In the genomic region with DNA sequence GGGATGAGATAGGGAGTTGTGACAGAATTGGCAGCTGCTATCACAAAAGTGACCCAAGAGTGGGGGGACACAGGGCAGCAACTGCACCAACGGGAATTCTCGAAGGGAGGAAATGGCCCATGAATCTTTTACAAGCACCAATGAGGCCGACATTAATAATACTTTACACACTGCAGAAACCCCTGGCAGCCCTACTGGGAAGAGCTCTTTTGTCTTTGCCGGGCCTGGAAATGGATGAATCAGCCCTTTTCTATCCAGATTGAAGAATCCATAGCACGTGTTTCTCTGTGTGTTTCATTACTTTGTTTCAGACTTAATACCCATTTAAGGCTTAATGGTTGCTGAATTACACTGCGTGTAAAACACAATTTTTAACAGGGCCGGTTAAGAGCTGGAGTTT, we compare ENCODE assay signal across 21 mouse cellular contexts.
DNase-seq lines count a peak whose midpoint lies in the region; ATAC-seq and TF ChIP-seq lines count a peak whose summit lies in the region.
"Had no signal": no experiment of that assay in that cellular context is flagged by ENCODE, and none has a peak within 500 bp of the region (broad histone marks: within the 10 kb centered on the region; RNA-seq: fewer than 3 reads in every experiment).

No protein-coding gene starts in this region.

- no peaks in the 10 kb centered on the region for H3K27me3 ChIP-seq in limb, embryonic 12.5 days
- no peaks in the 10 kb centered on the region for H3K27me3 ChIP-seq in limb, embryonic 10.5 days (ENCODE audit: low read depth, poor library complexity, severe bottlenecking)
- H3K27me3 ChIP-seq in neural tube, embryonic 15.5 days (replicated peaks) = peaks cover 4% of the 10 kb centered on the region; the same call in 1 of the 2 replicates
- H3K27me3 ChIP-seq: embryonic facial prominence, embryonic 12.5 days had no signal

- TF ChIP-seq CTCF in gastrocnemius, adult 2 months (IDR thresholded peaks at IDR 0.05) = no peak
- TF ChIP-seq CTCF in brain, embryonic 14.5 days (IDR thresholded peaks at IDR 0.05; ENCODE audit: borderline replicate concordance, extremely low read depth, insufficient read depth, insufficient read length) = no peak

- peak overlapping the region; percentile 51 for H3K4me3 ChIP-seq in gastrocnemius, adult 2 months
- H3K4me3 ChIP-seq in limb, embryonic 12.5 days (replicated peaks) = no peak overlapping the region
- no peak overlapping the region for H3K4me3 ChIP-seq in limb, embryonic 10.5 days
- H3K4me3 ChIP-seq in neural tube, embryonic 15.5 days (replicated peaks) = no peak overlapping the region
- H3K4me3 ChIP-seq: embryonic facial prominence, embryonic 12.5 days; hindbrain, embryonic 15.5 days; midbrain, embryonic 15.5 days had no signal

- intact Hi-C loops in gastrocnemius, adult 2 months (cut with DNase I) = no loop called here

- WGBS in limb, embryonic 12.5 days = 14% methylated on average over 7 of the region's 7 CpGs
- WGBS in limb, embryonic 10.5 days = 46% methylated on average over 7 of the region's 7 CpGs
- 8% methylated on average over 7 of the region's 7 CpGs for WGBS in neural tube, embryonic 15.5 days

- ATAC-seq in limb, embryonic 12.5 days (ENCODE audit: insufficient number of reproducible peaks, insufficient read depth, low FRiP score, low TSS enrichment, low read depth) = no peak
- ATAC-seq in neural tube, embryonic 15.5 days (ENCODE audit: low FRiP score) = no peak
- ATAC-seq in megakaryocyte-erythroid progenitor cell, adult 5-6 weeks (replicated peaks; ENCODE audit: low FRiP score, low TSS enrichment, poor library complexity, severe bottlenecking) = no peak
- ATAC-seq: liver, postnatal 0 days; midbrain, embryonic 15.5 days had no signal

- H3K9me3 ChIP-seq in limb, embryonic 12.5 days = no peaks in the 10 kb centered on the region
- no peaks in the 10 kb centered on the region for H3K9me3 ChIP-seq in limb, embryonic 10.5 days (replicated peaks)
- H3K9me3 ChIP-seq in neural tube, embryonic 15.5 days (replicated peaks) = no peaks in the 10 kb centered on the region
- H3K9me3 ChIP-seq: embryonic facial prominence, embryonic 12.5 days; hindbrain, embryonic 15.5 days; midbrain, embryonic 15.5 days had no signal

- peak overlapping the region; percentile 35 for H3K4me2 ChIP-seq in limb, embryonic 12.5 days
- peak overlapping the region; percentile 26; the same call in 1 of the 2 replicates for H3K4me2 ChIP-seq in neural tube, embryonic 15.5 days
- H3K4me2 ChIP-seq: embryonic facial prominence, embryonic 12.5 days; heart, embryonic 11.5 days; hindbrain, embryonic 15.5 days; midbrain, embryonic 15.5 days had no signal

- peaks cover 13% of the 10 kb centered on the region; the same call in 1 of the 2 replicates for H3K4me1 ChIP-seq in limb, embryonic 12.5 days (replicated peaks)
- peaks cover 22% of the 10 kb centered on the region for H3K4me1 ChIP-seq in limb, embryonic 10.5 days
- peaks cover 13% of the 10 kb centered on the region for H3K4me1 ChIP-seq in neural tube, embryonic 15.5 days

- H3K36me3 ChIP-seq in limb, embryonic 12.5 days = no peaks in the 10 kb centered on the region
- no peaks in the 10 kb centered on the region for H3K36me3 ChIP-seq in limb, embryonic 10.5 days
- H3K36me3 ChIP-seq in neural tube, embryonic 15.5 days = no peaks in the 10 kb centered on the region
- H3K36me3 ChIP-seq: embryonic facial prominence, embryonic 12.5 days; hindbrain, embryonic 15.5 days; midbrain, embryonic 15.5 days had no signal

- TF ChIP-seq POLR2A in brain, embryonic 14.5 days (IDR thresholded peaks at IDR 0.05; ENCODE audit: borderline replicate concordance, extremely low read depth, insufficient read depth, insufficient read length, poor library complexity, severe bottlenecking) = no peak

- H3K27ac ChIP-seq in gastrocnemius, adult 2 months = no peak overlapping the region
- H3K27ac ChIP-seq in limb, embryonic 12.5 days = 0 out of 2 replicates have a peak overlapping the region, but pooled peaks have one; percentile 23
- H3K27ac ChIP-seq in limb, embryonic 10.5 days = no peak overlapping the region
- H3K27ac ChIP-seq in neural tube, embryonic 15.5 days (replicated peaks) = no peak overlapping the region
- H3K27ac ChIP-seq: embryonic facial prominence, embryonic 12.5 days; hindbrain, embryonic 15.5 days; macrophage; midbrain, embryonic 15.5 days had no signal

- DNase-seq in gastrocnemius, adult 2 months = no peak
- DNase-seq in gastrocnemius, postnatal 10 days = no peak
- no peak for DNase-seq in limb, embryonic 10.5 days (ENCODE audit: low spot score)
- DNase-seq in brain, embryonic 14.5 days (ENCODE audit: low read depth) = peak; percentile 62
- DNase-seq: adrenal gland, postnatal 10 days; cerebellum, adult 11-12 months; gastrocnemius, postnatal 36 days; heart, postnatal 14 days; kidney, postnatal 10 days; liver; liver, postnatal 0 days; right cerebral cortex, postnatal 25 days; thymus, postnatal 4 days had no signal

- H3K9ac ChIP-seq in limb, embryonic 12.5 days (replicated peaks) = no peak overlapping the region
- H3K9ac ChIP-seq in neural tube, embryonic 15.5 days (replicated peaks) = no peak overlapping the region
- H3K9ac ChIP-seq: embryonic facial prominence, embryonic 12.5 days; hindbrain, embryonic 15.5 days; liver, postnatal 0 days; midbrain, embryonic 15.5 days had no signal
